Mouse (Mus musculus): ENCODE measurements around the gene Tm7sf3.

DNA sequence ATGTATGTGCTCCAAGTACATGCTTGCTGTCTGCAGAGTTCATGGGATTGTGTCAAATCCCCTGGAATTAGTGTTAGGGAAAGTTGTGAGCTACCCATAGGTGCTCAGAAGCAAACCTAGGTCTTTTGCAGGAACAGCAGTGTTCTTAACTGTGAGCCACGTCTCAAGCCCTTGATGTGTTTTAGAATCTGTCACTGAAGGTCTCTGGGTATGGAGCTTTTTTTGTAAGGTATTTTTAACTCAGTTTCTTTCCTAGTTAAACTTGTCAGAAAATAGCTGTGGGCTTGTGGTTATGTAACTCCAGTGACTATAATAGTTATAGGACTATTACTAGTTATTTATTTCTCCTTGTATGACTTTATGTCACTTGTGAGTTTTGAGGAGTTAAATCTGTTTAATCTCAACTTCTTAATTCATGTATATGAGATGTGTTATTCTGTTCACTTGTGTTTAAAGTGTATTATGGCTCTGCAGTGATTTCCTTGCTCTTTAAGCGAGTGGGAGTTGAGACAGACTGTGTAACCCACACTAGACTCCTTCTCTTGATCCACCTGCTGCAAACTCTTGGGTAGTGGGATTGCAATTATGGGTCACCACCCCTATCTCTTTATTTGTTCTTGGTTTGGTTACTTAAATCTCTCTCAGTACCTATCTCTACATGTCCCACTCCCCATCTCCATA lies 59.1 kb downstream of the Tm7sf3 start:
- TF ChIP-seq CTCF (IDR thresholded peaks at IDR 0.05; ENCODE audit: low read depth) (no peak), EP300 (IDR thresholded peaks at IDR 0.05; ENCODE audit: low read depth) (no peak)
